9 mouse cellular contexts compared by ENCODE assay signal in the genomic region with DNA sequence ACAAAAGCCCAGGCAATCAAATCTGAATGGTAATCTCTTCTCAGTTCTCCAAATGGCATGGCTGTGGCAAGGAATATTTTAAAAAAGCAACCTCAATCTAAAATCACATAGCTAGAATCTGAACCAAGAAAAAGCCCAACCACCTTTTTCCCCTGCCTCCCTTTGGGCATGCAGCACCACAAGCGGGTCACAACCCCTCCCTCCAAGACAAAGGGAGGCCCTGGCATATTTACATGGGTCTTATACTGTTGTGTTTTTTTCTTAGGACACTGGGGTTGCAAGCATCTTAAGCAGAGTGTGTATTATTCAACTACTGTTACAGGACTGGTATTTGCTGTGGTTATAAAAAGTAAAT. TPM values are rescaled to one million over a fixed set of nuclear protein-coding genes. Genes with fewer than 3 reads are reported as not detected.
A peak's percentile ranks its signal among the peaks of the same experiment; 100 is the strongest.
DNase-seq lines count a peak whose midpoint lies in the region; ATAC-seq lines count a peak whose summit lies in the region.
"Had no signal": no experiment of that assay in that cellular context is flagged by ENCODE, and none has a peak within 500 bp of the region (broad histone marks: within the 10 kb centered on the region; RNA-seq: fewer than 3 reads in every experiment).

No protein-coding gene starts in this region.

- 0 out of 2 replicates have a peak, but pooled peaks have one; percentile 66 for ATAC-seq in heart, embryonic 14.5 days (ENCODE audit: insufficient number of reproducible peaks, insufficient read depth, low FRiP score, low read depth)
- ATAC-seq in limb, embryonic 15.5 days (ENCODE audit: insufficient number of reproducible peaks, low FRiP score, low TSS enrichment, low read depth) = no peak
- ATAC-seq in liver, embryonic 12.5 days = no peak
- no peak for ATAC-seq in liver, embryonic 11.5 days (replicated peaks; ENCODE audit: low FRiP score)

- no peaks in the 10 kb centered on the region for H3K27me3 ChIP-seq in heart, embryonic 14.5 days (ENCODE audit: control insufficient read depth, insufficient read depth, low read length)
- no peaks in the 10 kb centered on the region for H3K27me3 ChIP-seq in limb, embryonic 15.5 days
- no peaks in the 10 kb centered on the region for H3K27me3 ChIP-seq in liver, embryonic 12.5 days (replicated peaks)
- H3K27me3 ChIP-seq in liver, embryonic 11.5 days (replicated peaks; ENCODE audit: control insufficient read depth, insufficient read depth, low read length) = no peaks in the 10 kb centered on the region
- H3K27me3 ChIP-seq: liver, embryonic 13.5 days had no signal

- peak; percentile 48 for DNase-seq in adrenal gland, postnatal 10 days
- no peak for DNase-seq in adrenal gland, postnatal 25 days
- DNase-seq in adipocyte (ENCODE audit: low spot score) = peak; percentile 76
- DNase-seq in liver, embryonic 11.5 days (ENCODE audit: low spot score) = no peak
- no peak for DNase-seq in adrenal gland, adult (ENCODE audit: inconsistent age in 2 of 2, low spot score in 1 of 2)
- DNase-seq: liver, embryonic 13.5 days had no signal

- 10% methylated on average over 1 of the region's 1 CpGs for WGBS in heart, embryonic 14.5 days
- 20% methylated on average over 1 of the region's 1 CpGs for WGBS in limb, embryonic 15.5 days
- WGBS in liver, embryonic 12.5 days (ENCODE audit: insufficient replicate concordance) = 50% methylated on average over 1 of the region's 1 CpGs
- 36% methylated on average over 1 of the region's 1 CpGs for WGBS in liver, embryonic 11.5 days

- peak overlapping the region; percentile 3; the same call in 1 of the 2 replicates for H3K4me2 ChIP-seq in heart, embryonic 14.5 days (ENCODE audit: low read length)
- no peak overlapping the region for H3K4me2 ChIP-seq in limb, embryonic 15.5 days
- H3K4me2 ChIP-seq in liver, embryonic 12.5 days = no peak overlapping the region
- H3K4me2 ChIP-seq in liver, embryonic 11.5 days = no peak overlapping the region
- H3K4me2 ChIP-seq: liver, embryonic 13.5 days had no signal

- no peak overlapping the region for H3K4me3 ChIP-seq in heart, embryonic 14.5 days (ENCODE audit: control insufficient read depth in 1 of 2, insufficient read depth in 1 of 2, low read depth in 1 of 2, low read length in 2 of 2)
- no peak overlapping the region for H3K4me3 ChIP-seq in limb, embryonic 15.5 days
- H3K4me3 ChIP-seq in liver, embryonic 12.5 days = no peak overlapping the region
- H3K4me3 ChIP-seq in liver, embryonic 11.5 days (ENCODE audit: low read depth, low read length) = no peak overlapping the region
- H3K4me3 ChIP-seq: liver, embryonic 13.5 days had no signal

- no peaks in the 10 kb centered on the region for H3K9me3 ChIP-seq in heart, embryonic 14.5 days (ENCODE audit: control insufficient read depth, low read length)
- H3K9me3 ChIP-seq in limb, embryonic 15.5 days = no peaks in the 10 kb centered on the region
- peaks cover 6% of the 10 kb centered on the region for H3K9me3 ChIP-seq in liver, embryonic 12.5 days (replicated peaks)
- H3K9me3 ChIP-seq in liver, embryonic 11.5 days (ENCODE audit: control insufficient read depth, low read length) = peaks cover 6% of the 10 kb centered on the region; the same call in 1 of the 2 replicates
- H3K9me3 ChIP-seq: liver, embryonic 13.5 days had no signal

- peak overlapping the region; percentile 87 to 88 for H3K27ac ChIP-seq in heart, embryonic 14.5 days (replicated peaks in 1 of 2; ENCODE audit: control insufficient read depth in 1 of 2, insufficient read depth in 1 of 2, low read depth in 2 of 2, low read length in 2 of 2)
- peak overlapping the region; percentile 83 for H3K27ac ChIP-seq in limb, embryonic 15.5 days
- no peak overlapping the region for H3K27ac ChIP-seq in liver, embryonic 12.5 days
- H3K27ac ChIP-seq in liver, embryonic 11.5 days (ENCODE audit: low read depth, low read length) = no peak overlapping the region
- H3K27ac ChIP-seq: liver, embryonic 13.5 days had no signal

- H3K9ac ChIP-seq in heart, embryonic 14.5 days (ENCODE audit: low read length) = no peak overlapping the region
- no peak overlapping the region for H3K9ac ChIP-seq in limb, embryonic 15.5 days
- H3K9ac ChIP-seq in liver, embryonic 12.5 days = no peak overlapping the region
- H3K9ac ChIP-seq in liver, embryonic 11.5 days (ENCODE audit: low read depth, low read length) = no peak overlapping the region
- H3K9ac ChIP-seq: liver, embryonic 13.5 days had no signal

- H3K4me1 ChIP-seq in heart, embryonic 14.5 days (ENCODE audit: control insufficient read depth in 2 of 2, insufficient read depth in 2 of 2, low read length in 2 of 2) = peaks cover 9 to 11% of the 10 kb centered on the region in 2 experiments
- H3K4me1 ChIP-seq in limb, embryonic 15.5 days = peaks cover 7% of the 10 kb centered on the region
- no peaks in the 10 kb centered on the region for H3K4me1 ChIP-seq in liver, embryonic 12.5 days
- H3K4me1 ChIP-seq in liver, embryonic 11.5 days (replicated peaks; ENCODE audit: control insufficient read depth, insufficient read depth, low read length) = no peaks in the 10 kb centered on the region
- H3K4me1 ChIP-seq: liver, embryonic 13.5 days had no signal

- H3K36me3 ChIP-seq in heart, embryonic 14.5 days (ENCODE audit: control insufficient read depth, insufficient read depth, low read length) = peaks cover 62% of the 10 kb centered on the region
- peaks cover 51% of the 10 kb centered on the region for H3K36me3 ChIP-seq in limb, embryonic 15.5 days
- peaks cover 60% of the 10 kb centered on the region for H3K36me3 ChIP-seq in liver, embryonic 12.5 days
- H3K36me3 ChIP-seq in liver, embryonic 11.5 days (ENCODE audit: control insufficient read depth, insufficient read depth, low read length) = peaks cover 41% of the 10 kb centered on the region

RNA-seq across cellular contexts. Expression of a gene that starts 16.1 kb away (rescaled TPM):
- total RNA-seq in adrenal gland, postnatal 10 days (2021) = 10 to 100 TPM; 50.3 to 68.1 TPM
- total RNA-seq in adrenal gland, postnatal 25 days (2021) = 36.4 and 56.3 TPM in 2 replicates
- 168 and 169 TPM in 2 replicates for polyA plus RNA-seq in heart, embryonic 14.5 days (2014; fragmentation: Nextera tagmentation; extraction: Ambion mirVana)
- 248 and 274 TPM in 2 replicates for polyA plus RNA-seq in limb, embryonic 15.5 days (2015; fragmentation: Nextera tagmentation; extraction: Ambion mirVana)
- 56.4 and 61.6 TPM in 2 replicates for polyA plus RNA-seq in liver, embryonic 12.5 days (2016; fragmentation: Nextera tagmentation; extraction: Ambion mirVana)
- polyA plus RNA-seq in liver, embryonic 11.5 days (2014; fragmentation: Nextera tagmentation; extraction: Ambion mirVana) = 114 and 123 TPM in 2 replicates

RNA-seq across cellular contexts. Expression of a gene that starts 58.3 kb away (rescaled TPM):
- not detected for total RNA-seq in adrenal gland, postnatal 10 days (2021)
- total RNA-seq in adrenal gland, postnatal 25 days (2021) = not detected in 2 replicates
- not detected in 2 replicates for polyA plus RNA-seq in heart, embryonic 14.5 days (2014; fragmentation: Nextera tagmentation; extraction: Ambion mirVana)
- not detected in 2 replicates for polyA plus RNA-seq in limb, embryonic 15.5 days (2015; fragmentation: Nextera tagmentation; extraction: Ambion mirVana)
- not detected in 2 replicates for polyA plus RNA-seq in liver, embryonic 12.5 days (2016; fragmentation: Nextera tagmentation; extraction: Ambion mirVana)
- polyA plus RNA-seq in liver, embryonic 11.5 days (2014; fragmentation: Nextera tagmentation; extraction: Ambion mirVana) = not detected in 2 replicates
- polyA plus RNA-seq: liver, embryonic 13.5 days had no signal

Comparison
In these comparisons a context has a peak if more than half of its experiments do, and no peak if none do; other contexts are left out.
1. DNase-seq: peak in adrenal gland, postnatal 10 days (single experiment) and adipocyte (single experiment); none in adrenal gland, postnatal 25 days (single experiment), liver, embryonic 11.5 days (single experiment) and adrenal gland, adult (0 of 2).
2. H3K27ac ChIP-seq: peak in heart, embryonic 14.5 days (2 of 2) and limb, embryonic 15.5 days (single experiment); none in liver, embryonic 12.5 days (single experiment) and liver, embryonic 11.5 days (single experiment).